Mouse (Mus musculus) gastrocnemius, postnatal 14 days (tissue): ENCODE measurements around the gene Dupd1. TPM values are rescaled to one million over a fixed set of nuclear protein-coding genes. Genes with fewer than 3 reads are reported as not detected.

Source experiments
- DNase-seq: peaks from one replicate; pipeline ENCODE4 v3.0.0; 2021; ENCODE audit warnings: mixed read lengths
- intact Hi-C: fragments of 180-260 bp; cut with DNase I; formaldehyde crosslinking; loops from one replicate; pipeline ENCODE4 v1.15.1; 2025; ENCODE audit warnings: low total_unique reads
- total RNA-seq, 2 experiments: library from RNA; stranded (reverse); gene quantifications; 2 replicates each; pipeline ENCODE4 v1.2.3; 2021

Dupd1 gene
- total RNA-seq, 2 experiments from 2014 or later, result 94.9 to 98.0 TPM

DNA sequence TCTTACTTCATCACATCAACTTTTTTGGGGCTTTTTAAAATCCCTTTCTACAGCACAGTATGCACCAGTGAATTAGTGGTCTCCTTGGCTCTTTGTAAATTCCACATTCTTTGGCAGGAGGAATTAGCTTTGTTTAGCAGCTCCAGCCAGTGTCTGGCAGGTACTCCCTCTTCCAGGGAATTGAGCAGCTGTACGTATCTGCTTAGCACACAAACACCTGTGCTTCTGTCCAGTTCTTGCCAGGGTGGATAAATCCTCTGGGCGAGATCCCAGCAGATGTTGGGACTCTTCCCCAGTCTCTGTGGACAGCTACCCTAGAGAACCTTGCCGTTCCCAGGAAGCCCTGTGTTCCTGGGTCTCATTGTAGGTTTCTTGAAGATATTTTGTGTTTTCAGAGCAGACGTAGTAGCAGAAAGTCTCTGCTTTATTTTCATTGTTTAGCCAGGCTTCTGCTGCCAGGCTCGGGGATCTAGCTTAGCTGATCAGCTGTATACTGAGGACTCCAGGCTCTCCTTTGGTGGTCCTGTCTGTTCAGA, 82.6 kb downstream of the Dupd1 start:
- peak; percentile 26 for DNase-seq
- intact Hi-C loops, result no loop called here

Other genes starting within 250 kb of the Dupd1 start
- 10 to 100 TPM; 17.2 to 22.3 TPM for gene Kat6b, start 233.1 kb downstream of the Dupd1 start, total RNA-seq
- 10 to 100 TPM; 23.7 to 25.7 TPM for gene Samd8, start 36.0 kb upstream of the Dupd1 start, total RNA-seq
- gene Dusp13, start 36.6 kb upstream of the Dupd1 start, total RNA-seq, result 10 to 100 TPM; 34.8 to 38.0 TPM
- gene Vdac2, start 110.7 kb upstream of the Dupd1 start, total RNA-seq, result 100 to 1,000 TPM; 298 to 320 TPM
- 1 to 10 TPM; 6.1 to 9.7 TPM for gene Comtd1, start 134.4 kb upstream of the Dupd1 start, total RNA-seq